Mouse (Mus musculus): ENCODE measurements around the gene Sox5. TPM values are rescaled to one million over a fixed set of nuclear protein-coding genes. Genes with fewer than 3 reads are reported as not detected.

Gene Sox5
- polyA plus RNA-seq, 1 experiment from 2014 or later: 14.1 TPM

- no peaks in the 10 kb centered on the region for H3K27me3 ChIP-seq
- H3K9me3 ChIP-seq (replicated peaks): no peaks in the 10 kb centered on the region
- H3K9ac ChIP-seq: no peak overlapping the region
- no peak overlapping the region for H3K4me3 ChIP-seq (replicated peaks)
- 60% methylated on average over 5 of the region's 5 CpGs for WGBS
- no peak for ATAC-seq (replicated peaks; ENCODE audit: low FRiP score)
- H3K4me2 ChIP-seq: no peak overlapping the region
- H3K36me3 ChIP-seq: no peaks in the 10 kb centered on the region
- peak overlapping the region; percentile 20; the same call in 1 of the 2 replicates for H3K27ac ChIP-seq
- H3K4me1 ChIP-seq: peaks cover 20% of the 10 kb centered on the region; the same call in 1 of the 2 replicates
Observed at GRCm38 (mm10) chr6:144641888-144642287, 139.9 kb downstream of the Sox5 start.

GRCm38 (mm10) chr6:144640591-144640990, 141.2 kb downstream of the Sox5 start:
- no peak overlapping the region for H3K4me2 ChIP-seq
- H3K4me3 ChIP-seq (replicated peaks): no peak overlapping the region
- H3K27me3 ChIP-seq: no peaks in the 10 kb centered on the region
- H3K4me1 ChIP-seq: peaks cover 20% of the 10 kb centered on the region; the same call in 1 of the 2 replicates
- no peak for ATAC-seq (replicated peaks; ENCODE audit: low FRiP score)
- H3K36me3 ChIP-seq: no peaks in the 10 kb centered on the region
- 82% methylated on average over 3 of the region's 3 CpGs for WGBS
- H3K9ac ChIP-seq: no peak overlapping the region
- H3K9me3 ChIP-seq (replicated peaks): no peaks in the 10 kb centered on the region
- no peak overlapping the region for H3K27ac ChIP-seq

DNA sequence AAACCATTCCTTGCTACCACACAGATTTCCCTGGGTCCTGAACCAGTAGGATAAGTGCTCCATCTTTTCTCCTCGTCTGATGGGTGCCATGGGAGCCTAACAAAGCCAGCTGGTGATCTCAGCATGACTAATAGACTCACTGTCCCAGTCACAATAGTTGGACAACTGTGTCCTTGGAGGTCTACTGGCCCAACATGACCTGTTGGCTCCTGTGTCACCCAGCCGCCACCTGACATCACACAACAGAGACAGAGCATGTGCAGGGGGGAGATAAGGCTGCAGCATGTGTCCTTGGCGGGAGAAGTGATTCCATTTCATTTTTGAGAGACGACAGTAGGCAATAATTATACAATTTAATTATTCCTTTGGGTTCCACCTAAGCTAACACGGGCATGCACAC, 143.2 kb downstream of the Sox5 start:
- Histone ChIP-seq H3K4me2 (no peak overlapping the region), H3K36me3 (no peaks in the 10 kb centered on the region), H3K4me3 (replicated peaks) (no peak overlapping the region), H3K27me3 (no peaks in the 10 kb centered on the region), H3K27ac (no peak overlapping the region), H3K9me3 (replicated peaks) (no peaks in the 10 kb centered on the region), H3K9ac (no peak overlapping the region), H3K4me1 (peaks cover 16% of the 10 kb centered on the region; the same call in 1 of the 2 replicates)
- 80% methylated on average over 5 of the region's 5 CpGs for WGBS
- ATAC-seq (replicated peaks; ENCODE audit: low FRiP score): no peak

GRCm38 (mm10) chr6:144627539-144628115, 154.2 kb downstream of the Sox5 start:
- Histone ChIP-seq H3K36me3 (no peaks in the 10 kb centered on the region), H3K9ac (no peak overlapping the region), H3K27ac (no peak overlapping the region), H3K9me3 (replicated peaks) (no peaks in the 10 kb centered on the region), H3K4me2 (no peak overlapping the region), H3K4me3 (replicated peaks) (no peak overlapping the region), H3K4me1 (no peaks in the 10 kb centered on the region), H3K27me3 (no peaks in the 10 kb centered on the region)
- no peak for ATAC-seq (replicated peaks; ENCODE audit: low FRiP score)
- WGBS: 81% methylated on average over 7 of the region's 7 CpGs

GRCm38 (mm10) chr6:144621089-144621769, 160.5 kb downstream of the Sox5 start:
- Histone ChIP-seq H3K4me1 (peaks cover 10% of the 10 kb centered on the region; the same call in 1 of the 2 replicates), H3K9me3 (replicated peaks) (no peaks in the 10 kb centered on the region), H3K36me3 (no peaks in the 10 kb centered on the region), H3K9ac (no peak overlapping the region), H3K4me3 (replicated peaks) (no peak overlapping the region), H3K27me3 (no peaks in the 10 kb centered on the region), H3K27ac (peak overlapping the region; percentile 84), H3K4me2 (no peak overlapping the region)
- WGBS: 28% methylated on average over 3 of the region's 3 CpGs
- ATAC-seq (replicated peaks; ENCODE audit: low FRiP score): peak; percentile 80

GRCm38 (mm10) chr6:144611383-144611791, 170.4 kb downstream of the Sox5 start:
- H3K27ac ChIP-seq: no peak overlapping the region
- H3K4me2 ChIP-seq: no peak overlapping the region
- no peak overlapping the region for H3K9ac ChIP-seq
- H3K9me3 ChIP-seq (replicated peaks): no peaks in the 10 kb centered on the region
- H3K27me3 ChIP-seq: no peaks in the 10 kb centered on the region
- H3K4me1 ChIP-seq: no peaks in the 10 kb centered on the region
- 50% methylated on average over 4 of the region's 4 CpGs for WGBS
- H3K36me3 ChIP-seq: no peaks in the 10 kb centered on the region
- no peak overlapping the region for H3K4me3 ChIP-seq (replicated peaks)
- ATAC-seq (replicated peaks; ENCODE audit: low FRiP score): no peak

- Histone ChIP-seq H3K27me3 (no peaks in the 10 kb centered on the region), H3K4me1 (no peaks in the 10 kb centered on the region), H3K4me2 (no peak overlapping the region), H3K36me3 (no peaks in the 10 kb centered on the region), H3K4me3 (replicated peaks) (no peak overlapping the region), H3K9me3 (replicated peaks) (no peaks in the 10 kb centered on the region), H3K27ac (no peak overlapping the region), H3K9ac (no peak overlapping the region)
- WGBS: 75% methylated on average over 8 of the region's 8 CpGs
- ATAC-seq (replicated peaks; ENCODE audit: low FRiP score): no peak
Observed at GRCm38 (mm10) chr6:144610878-144611277, 170.9 kb downstream of the Sox5 start.

DNA sequence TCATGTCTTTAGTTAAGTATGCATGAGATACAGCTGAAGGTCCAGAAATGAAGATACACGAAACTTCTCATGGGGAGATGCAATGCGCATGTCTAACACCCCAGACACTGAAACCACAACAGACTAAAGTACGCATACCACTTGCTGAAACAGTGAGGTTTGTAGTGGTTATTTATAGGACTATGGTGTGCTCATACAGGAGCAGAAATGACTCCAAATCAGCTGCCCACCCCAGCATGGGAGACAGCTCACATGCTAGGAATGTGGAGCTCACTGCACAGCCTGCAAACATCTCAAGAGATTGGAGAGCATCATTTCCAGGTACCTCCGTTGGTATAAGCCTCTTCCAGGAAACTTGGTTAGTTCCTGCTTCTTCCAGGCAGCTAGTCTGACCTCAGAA, 178.9 kb downstream of the Sox5 start:
- Histone ChIP-seq H3K4me3 (replicated peaks) (no peak overlapping the region), H3K9ac (no peak overlapping the region), H3K4me2 (no peak overlapping the region), H3K9me3 (replicated peaks) (no peaks in the 10 kb centered on the region), H3K36me3 (no peaks in the 10 kb centered on the region), H3K4me1 (peaks cover 6% of the 10 kb centered on the region; the same call in 1 of the 2 replicates), H3K27ac (no peak overlapping the region), H3K27me3 (no peaks in the 10 kb centered on the region)
- WGBS: 93% methylated on average over 4 of the region's 4 CpGs
- ATAC-seq (replicated peaks; ENCODE audit: low FRiP score): no peak

DNA sequence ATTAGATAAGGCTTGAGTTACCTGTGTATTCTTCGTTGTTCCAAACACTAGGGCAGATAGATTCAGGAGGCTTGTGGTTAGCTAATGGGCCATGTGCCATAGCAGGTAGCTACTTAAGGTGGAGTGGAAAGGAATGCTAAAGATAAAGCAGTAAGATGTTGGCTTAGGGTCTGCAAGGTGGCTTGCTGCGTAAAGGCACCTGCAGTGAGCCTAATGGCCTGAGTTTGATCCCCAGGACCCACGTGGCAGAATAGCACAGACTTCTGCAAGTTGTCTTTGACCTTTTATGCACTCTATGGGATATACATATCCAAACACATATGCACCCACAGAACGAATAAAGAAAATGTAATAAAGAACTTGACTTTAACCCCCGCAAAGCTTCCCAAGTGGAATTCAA, 181.4 kb downstream of the Sox5 start:
- no peak overlapping the region for H3K4me2 ChIP-seq
- WGBS: 81% methylated on average over 5 of the region's 5 CpGs

GRCm38 (mm10) chr6:144598324-144598973, 183.3 kb downstream of the Sox5 start:
- H3K4me3 ChIP-seq (replicated peaks): no peak overlapping the region
- no peak overlapping the region for H3K9ac ChIP-seq
- no peak for ATAC-seq (replicated peaks; ENCODE audit: low FRiP score)
- H3K36me3 ChIP-seq: no peaks in the 10 kb centered on the region
- H3K27me3 ChIP-seq: no peaks in the 10 kb centered on the region
- H3K4me2 ChIP-seq: no peak overlapping the region
- H3K4me1 ChIP-seq: peaks cover 17% of the 10 kb centered on the region
- no peaks in the 10 kb centered on the region for H3K9me3 ChIP-seq (replicated peaks)
- no peak overlapping the region for H3K27ac ChIP-seq
- 42% methylated on average over 6 of the region's 6 CpGs for WGBS

More for the DNA sequence above, 181.4 kb downstream of the Sox5 start:
- H3K9ac ChIP-seq: no peak overlapping the region
- H3K36me3 ChIP-seq: no peaks in the 10 kb centered on the region
- ATAC-seq (replicated peaks; ENCODE audit: low FRiP score): no peak
- no peaks in the 10 kb centered on the region for H3K27me3 ChIP-seq
- peaks cover 17% of the 10 kb centered on the region for H3K4me1 ChIP-seq
- H3K9me3 ChIP-seq (replicated peaks): no peaks in the 10 kb centered on the region
- no peak overlapping the region for H3K4me3 ChIP-seq (replicated peaks)
- no peak overlapping the region for H3K27ac ChIP-seq

- 34% methylated on average over 8 of the region's 8 CpGs for WGBS
- Histone ChIP-seq H3K4me1 (peaks cover 17% of the 10 kb centered on the region), H3K4me2 (no peak overlapping the region), H3K9ac (no peak overlapping the region), H3K27me3 (no peaks in the 10 kb centered on the region), H3K27ac (0 out of 2 replicates have a peak overlapping the region, but pooled peaks have one; percentile 18), H3K4me3 (replicated peaks) (no peak overlapping the region), H3K9me3 (replicated peaks) (no peaks in the 10 kb centered on the region), H3K36me3 (no peaks in the 10 kb centered on the region)
- ATAC-seq (replicated peaks; ENCODE audit: low FRiP score): peak; percentile 82
Observed at GRCm38 (mm10) chr6:144596536-144597210, 185.1 kb downstream of the Sox5 start.

GRCm38 (mm10) chr6:144584854-144585253, 196.9 kb downstream of the Sox5 start:
- Histone ChIP-seq H3K27ac (peak overlapping the region; percentile 41; the same call in 1 of the 2 replicates), H3K4me3 (replicated peaks) (no peak overlapping the region), H3K27me3 (no peaks in the 10 kb centered on the region), H3K36me3 (no peaks in the 10 kb centered on the region), H3K4me2 (no peak overlapping the region), H3K9ac (no peak overlapping the region), H3K9me3 (replicated peaks) (no peaks in the 10 kb centered on the region), H3K4me1 (peaks cover 16% of the 10 kb centered on the region; the same call in 1 of the 2 replicates)
- 40% methylated on average over 5 of the region's 5 CpGs for WGBS
- ATAC-seq (replicated peaks; ENCODE audit: low FRiP score): peak; percentile 71

All from kidney, embryonic 15.5 days (tissue).